Mouse (Mus musculus) heart, embryonic 16.5 days (tissue): ENCODE measurements around the gene Efcab14. TPM values are rescaled to one million over a fixed set of nuclear protein-coding genes. Genes with fewer than 3 reads are reported as not detected.

Experiments
- ATAC-seq: fragments of 200-750 bp; cut with Nextera tagmentation; replicated peaks from 2 replicates; pipeline ENCODE4 v1.8.0; 2017; ENCODE audit warnings: moderate number of reproducible peaks; ENCODE audit not compliant: insufficient read depth, low FRiP score; ENCODE audit errors: extremely low read depth
- H3K27ac ChIP-seq: fragments of 300-500 bp; sonication (generic); 2 replicates; pipeline ENCODE4 v1.5.1; 2014; ENCODE audit warnings: mild to moderate bottlenecking, low read length, control low read depth, moderate library complexity
- H3K27me3 ChIP-seq: fragments of 300-500 bp; sonication (generic); 2 replicates; pipeline ENCODE4 v1.6.1; 2014; ENCODE audit warnings: low read length, mixed read lengths; ENCODE audit not compliant: control insufficient read depth, insufficient read depth
- H3K36me3 ChIP-seq: fragments of 300-500 bp; sonication (generic); 2 replicates; pipeline ENCODE4 v1.6.1; 2014; ENCODE audit not compliant: control insufficient read depth, insufficient read depth
- H3K4me1 ChIP-seq: fragments of 300-500 bp; sonication (generic); 2 replicates; pipeline ENCODE4 v1.6.1; 2014; ENCODE audit warnings: low read length, mixed read lengths; ENCODE audit not compliant: control insufficient read depth, insufficient read depth
- H3K4me2 ChIP-seq: fragments of 300-500 bp; sonication (generic); 2 replicates; pipeline ENCODE4 v1.6.1; 2014; ENCODE audit warnings: low read depth, mild to moderate bottlenecking, control low read depth, low read length
- H3K4me3 ChIP-seq: fragments of 300-500 bp; sonication (generic); 2 replicates; pipeline ENCODE4 v1.5.1; 2014; ENCODE audit warnings: mild to moderate bottlenecking, control low read depth, low read length
- H3K9ac ChIP-seq: fragments of 300-500 bp; sonication (generic); 2 replicates; pipeline ENCODE4 v1.6.1; 2014; ENCODE audit warnings: low read length, control low read depth
- H3K9me3 ChIP-seq: fragments of 300-500 bp; sonication (generic); replicated peaks from 2 replicates; pipeline ENCODE4 v1.6.1; 2016; ENCODE audit warnings: low read length; ENCODE audit not compliant: control insufficient read depth
- WGBS: fragments of 180-500 bp; shearing (Covaris S2); extraction: QIAGEN DNeasy Blood & Tissue Kit; methylation state at CpG from one replicate; pipeline ENCODE4 v1.1.7; 2014; 5-methylcytosine and 5-hydroxymethylcytosine counted together
- polyA plus RNA-seq: library from polyadenylated mRNA; unstranded; fragments of >200 nt; fragmentation: Nextera tagmentation; extraction: Ambion mirVana; gene quantifications from 2 replicates; pipeline ENCODE4 v1.2.1, GENCODE M21; 2015

Efcab14 gene
- polyA plus RNA-seq, 1 experiment from 2014 or later = 25.1 TPM

GRCm38 (mm10) chr4:115761206-115761605 lies 23.7 kb downstream of the Efcab14 start:
- no peak overlapping the region for H3K27ac ChIP-seq
- no peaks in the 10 kb centered on the region for H3K27me3 ChIP-seq
- H3K36me3 ChIP-seq = peaks cover 41% of the 10 kb centered on the region
- ATAC-seq = no peak
- no peak overlapping the region for H3K4me2 ChIP-seq
- WGBS = 40% methylated on average over 3 of the region's 3 CpGs
- H3K4me1 ChIP-seq = peaks cover 6% of the 10 kb centered on the region; the same call in 1 of the 2 replicates
- no peak overlapping the region for H3K9ac ChIP-seq
- no peak overlapping the region for H3K4me3 ChIP-seq
- no peaks in the 10 kb centered on the region for H3K9me3 ChIP-seq

DNA sequence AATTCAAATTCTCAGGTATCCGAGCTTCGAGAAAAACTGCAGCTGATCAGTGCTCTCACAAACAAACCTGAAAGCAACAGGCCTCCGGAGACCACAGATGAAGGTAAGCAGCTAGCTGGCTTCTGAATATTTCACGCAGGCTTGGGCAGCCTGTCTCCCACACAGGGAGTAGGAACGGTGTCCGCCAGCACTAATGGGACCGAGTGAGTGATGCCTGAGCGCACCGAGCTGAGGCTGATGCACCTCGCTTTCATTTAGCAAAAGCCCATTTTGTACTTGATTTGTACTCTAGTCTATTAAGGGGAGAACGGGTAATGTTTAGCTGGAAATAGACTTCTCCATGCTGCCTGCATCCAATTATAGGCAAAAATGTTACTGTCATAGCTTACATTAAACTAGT lies 27.0 kb downstream of the Efcab14 start:
- Histone ChIP-seq H3K9me3 (no peaks in the 10 kb centered on the region), H3K27me3 (no peaks in the 10 kb centered on the region), H3K27ac (no peak overlapping the region), H3K9ac (no peak overlapping the region), H3K4me2 (no peak overlapping the region), H3K4me1 (peaks cover 6% of the 10 kb centered on the region; the same call in 1 of the 2 replicates), H3K4me3 (no peak overlapping the region), H3K36me3 (peaks cover 39% of the 10 kb centered on the region)
- ATAC-seq = no peak
- WGBS = 93% methylated on average over 11 of the region's 11 CpGs

GRCm38 (mm10) chr4:115767647-115768467 lies 30.3 kb downstream of the Efcab14 start:
- WGBS = 74% methylated on average over 11 of the region's 11 CpGs
- H3K27ac ChIP-seq = no peak overlapping the region
- no peaks in the 10 kb centered on the region for H3K27me3 ChIP-seq
- no peak overlapping the region for H3K9ac ChIP-seq
- H3K4me1 ChIP-seq = no peaks in the 10 kb centered on the region
- peaks cover 31% of the 10 kb centered on the region for H3K36me3 ChIP-seq
- H3K9me3 ChIP-seq = no peaks in the 10 kb centered on the region
- H3K4me3 ChIP-seq = no peak overlapping the region
- H3K4me2 ChIP-seq = no peak overlapping the region
- ATAC-seq = no peak

DNA sequence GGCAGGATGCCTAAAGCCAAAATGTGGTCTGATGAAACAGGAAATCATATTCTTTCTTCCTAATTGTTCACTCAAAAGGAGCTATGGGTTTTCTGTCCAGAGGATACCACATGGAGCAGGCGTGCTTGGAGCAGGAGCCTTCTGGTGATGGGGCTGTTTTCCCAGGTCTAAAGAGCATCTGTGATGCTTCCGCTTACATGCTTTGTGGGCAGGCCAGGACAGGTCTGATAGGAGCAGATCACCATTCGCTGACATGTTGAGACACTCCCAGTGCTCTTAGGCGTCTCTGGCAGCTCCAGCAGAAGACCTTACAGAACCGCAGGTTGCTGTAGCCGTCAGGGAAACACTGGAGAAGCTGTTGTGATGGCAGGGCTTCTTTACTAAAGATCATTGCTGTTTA lies 37.5 kb downstream of the Efcab14 start:
- Histone ChIP-seq H3K27me3 (no peaks in the 10 kb centered on the region), H3K9me3 (no peaks in the 10 kb centered on the region)

DNA sequence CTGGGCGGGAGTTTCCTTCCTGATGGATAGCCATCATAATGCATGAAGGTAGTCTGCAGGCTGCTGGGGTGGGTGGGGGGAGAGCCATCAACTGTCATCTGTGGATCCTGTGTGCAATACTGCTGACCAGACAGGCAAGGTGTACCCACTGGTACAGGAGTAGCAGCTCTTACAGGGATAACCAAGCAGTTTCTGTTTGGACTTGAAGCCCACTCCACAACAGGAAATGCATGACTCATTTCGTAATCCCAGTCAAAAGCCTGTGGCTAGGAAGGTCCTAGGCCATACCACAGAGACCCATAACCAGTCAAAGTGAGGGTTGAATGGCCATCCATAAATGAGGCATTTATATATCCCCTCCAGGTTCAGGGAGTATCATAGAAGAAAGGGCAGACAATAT lies 40.1 kb downstream of the Efcab14 start:
- no peaks in the 10 kb centered on the region for H3K27me3 ChIP-seq
- 87% methylated on average over 2 of the region's 2 CpGs for WGBS
- no peak overlapping the region for H3K9ac ChIP-seq
- no peaks in the 10 kb centered on the region for H3K9me3 ChIP-seq
- H3K4me1 ChIP-seq = no peaks in the 10 kb centered on the region; the same call in 1 of the 2 replicates
- no peak for ATAC-seq
- H3K4me3 ChIP-seq = no peak overlapping the region
- H3K27ac ChIP-seq = no peak overlapping the region
- H3K36me3 ChIP-seq = peaks cover 10% of the 10 kb centered on the region; the same call in 1 of the 2 replicates
- no peak overlapping the region for H3K4me2 ChIP-seq

More for the DNA sequence above, 37.5 kb downstream of the Efcab14 start:
- no peaks in the 10 kb centered on the region; the same call in 1 of the 2 replicates for H3K4me1 ChIP-seq
- H3K27ac ChIP-seq = no peak overlapping the region
- H3K4me3 ChIP-seq = no peak overlapping the region
- WGBS = 71% methylated on average over 6 of the region's 6 CpGs
- no peak overlapping the region for H3K4me2 ChIP-seq
- ATAC-seq = no peak
- no peak overlapping the region for H3K9ac ChIP-seq
- peaks cover 15% of the 10 kb centered on the region for H3K36me3 ChIP-seq

GRCm38 (mm10) chr4:115780269-115780668 lies 42.7 kb downstream of the Efcab14 start:
- H3K4me1 ChIP-seq = no peaks in the 10 kb centered on the region; the same call in 1 of the 2 replicates
- no peak overlapping the region for H3K4me3 ChIP-seq
- H3K9ac ChIP-seq = no peak overlapping the region

DNA sequence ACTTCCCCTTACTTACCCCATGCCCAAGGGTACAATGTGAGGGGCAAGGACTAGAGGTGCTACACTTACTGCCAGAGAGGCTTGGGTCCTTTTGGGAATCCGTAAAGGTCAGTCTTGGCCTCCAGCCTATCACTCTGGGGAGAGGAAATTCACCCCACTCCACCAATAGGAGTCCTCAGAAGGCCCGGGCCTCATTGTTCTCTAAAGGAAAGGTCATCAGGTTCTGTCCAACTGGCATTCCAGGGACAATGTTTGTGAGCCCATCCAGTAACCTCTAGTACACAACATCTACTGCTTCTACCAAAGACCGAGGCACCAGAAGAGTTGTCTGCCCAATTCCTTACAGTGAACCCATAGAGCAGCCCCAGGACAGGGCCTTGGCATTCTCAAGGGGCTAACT lies 43.4 kb downstream of the Efcab14 start, which contains the start of gene Tex38:
Gene Tex38 (minus strand): TSS at position 101 of the 400 bp plus-strand sequence.
- Histone ChIP-seq H3K4me2 (no peak within 1 kb of the TSS), H3K36me3 (peaks cover 2% of the 10 kb centered on the region; the same call in 1 of the 2 replicates), H3K27me3 (no peaks in the 10 kb centered on the region), H3K4me3 (no peak within 1 kb of the TSS), H3K9me3 (no peaks in the 10 kb centered on the region), H3K27ac (no peak within 1 kb of the TSS), H3K9ac (no peak within 1 kb of the TSS), H3K4me1 (peaks cover 2% of the 10 kb centered on the region)
- 64% methylated on average over 3 of the region's 3 CpGs for WGBS
- ATAC-seq = no peak

More at GRCm38 (mm10) chr4:115780269-115780668, 42.7 kb downstream of the Efcab14 start:
- ATAC-seq = no peak
- no peak overlapping the region for H3K27ac ChIP-seq
- H3K4me2 ChIP-seq = no peak overlapping the region
- 41% methylated on average over 6 of the region's 6 CpGs for WGBS
- H3K27me3 ChIP-seq = no peaks in the 10 kb centered on the region
- H3K9me3 ChIP-seq = no peaks in the 10 kb centered on the region
- H3K36me3 ChIP-seq = peaks cover 2% of the 10 kb centered on the region; the same call in 1 of the 2 replicates

GRCm38 (mm10) chr4:115782026-115782805 lies 44.7 kb downstream of the Efcab14 start:
- Histone ChIP-seq H3K4me3 (no peak overlapping the region), H3K9ac (no peak overlapping the region), H3K27ac (no peak overlapping the region), H3K36me3 (no peaks in the 10 kb centered on the region), H3K4me1 (peaks cover 4% of the 10 kb centered on the region), H3K27me3 (no peaks in the 10 kb centered on the region), H3K4me2 (no peak overlapping the region), H3K9me3 (no peaks in the 10 kb centered on the region)
- WGBS = 87% methylated on average over 5 of the region's 5 CpGs
- no peak for ATAC-seq
